Mouse (Mus musculus) neural tube, embryonic 11.5 days (tissue): ENCODE measurements around the gene Dennd1b. TPM values are rescaled to one million over a fixed set of nuclear protein-coding genes. Genes with fewer than 3 reads are reported as not detected.
A peak's percentile ranks its signal among the peaks of the same experiment; 100 is the strongest.

Source experiments
- ATAC-seq: fragments of 200-750 bp; cut with Nextera tagmentation; 2 replicates; pipeline ENCODE4 v1.8.0; 2017; ENCODE audit warnings: moderate number of reproducible peaks, mild to moderate bottlenecking, moderate TSS enrichment, moderate library complexity; ENCODE audit not compliant: insufficient read depth, low FRiP score, low TSS enrichment
- DNase-seq: peaks from one replicate; pipeline ENCODE4 v3.0.0-alpha.2; 2015; ENCODE audit warnings: low spot score
- H3K27ac ChIP-seq: fragments of 300-500 bp; sonication (generic); 2 replicates; pipeline ENCODE4 v1.5.1; 2014; ENCODE audit warnings: low read depth, mild to moderate bottlenecking, low read length
- H3K27me3 ChIP-seq: fragments of 300-500 bp; sonication (generic); 2 replicates; pipeline ENCODE4 v1.6.1; 2014; ENCODE audit warnings: mild to moderate bottlenecking, low read length, mixed read lengths; ENCODE audit not compliant: control insufficient read depth, insufficient read depth
- H3K36me3 ChIP-seq: fragments of 300-500 bp; sonication (generic); 2 replicates; pipeline ENCODE4 v1.6.1; 2014; ENCODE audit warnings: mild to moderate bottlenecking, low read length, moderate library complexity, mixed read lengths; ENCODE audit not compliant: control insufficient read depth, insufficient read depth
- H3K4me1 ChIP-seq: fragments of 300-500 bp; sonication (generic); 2 replicates; pipeline ENCODE4 v1.6.1; 2014; ENCODE audit warnings: low read length, mixed read lengths; ENCODE audit not compliant: control insufficient read depth, insufficient read depth
- H3K4me2 ChIP-seq: fragments of 300-500 bp; sonication (generic); 2 replicates; pipeline ENCODE4 v1.6.1; 2014; ENCODE audit warnings: low read depth, mild to moderate bottlenecking, moderate library complexity
- H3K4me3 ChIP-seq: fragments of 300-500 bp; sonication (generic); 2 replicates; pipeline ENCODE4 v1.5.1; 2014; ENCODE audit warnings: low read depth, low read length
- H3K9ac ChIP-seq: fragments of 300-500 bp; sonication (generic); 2 replicates; pipeline ENCODE4 v1.6.1; 2014; ENCODE audit warnings: mild to moderate bottlenecking, low read length
- H3K9me3 ChIP-seq: fragments of 300-500 bp; sonication (generic); 2 replicates; pipeline ENCODE4 v1.6.1; 2016; ENCODE audit warnings: low read length; ENCODE audit not compliant: control insufficient read depth
- WGBS: fragments of 180-500 bp; shearing (Covaris S2); extraction: QIAGEN DNeasy Blood & Tissue Kit; methylation state at CpG from one replicate; pipeline ENCODE4 v1.1.7; 2014; 5-methylcytosine and 5-hydroxymethylcytosine counted together
- polyA plus RNA-seq: library from polyadenylated mRNA; unstranded; fragments of >200 nt; fragmentation: Nextera tagmentation; extraction: Ambion mirVana; gene quantifications from 2 replicates; pipeline ENCODE4 v1.2.1, GENCODE M21; 2014

Dennd1b gene
- polyA plus RNA-seq, 1 experiment from 2014 or later = 10.6 TPM

DNA sequence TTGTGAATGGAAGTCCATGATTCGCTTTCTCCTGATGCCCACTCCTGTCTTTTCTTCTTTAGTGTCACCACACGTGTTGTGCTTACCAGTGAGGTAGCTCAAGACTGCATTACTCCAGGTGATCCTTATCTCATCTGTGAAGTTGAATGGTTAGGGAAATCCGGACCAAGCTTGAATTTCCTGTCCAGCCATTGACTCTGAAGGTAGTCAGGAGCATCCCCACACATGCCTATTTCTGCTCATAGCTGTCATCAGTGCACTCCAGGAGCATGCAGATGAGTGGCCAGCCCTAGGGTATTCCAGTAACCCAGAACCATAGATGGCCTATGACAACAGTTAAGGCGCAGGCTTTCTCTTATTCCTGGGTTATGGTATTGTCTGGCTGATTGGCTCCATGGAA, 20.9 kb downstream of the Dennd1b start:
- H3K4me2 ChIP-seq = no peak overlapping the region
- DNase-seq (no peak), ATAC-seq (no peak)
- no peaks in the 10 kb centered on the region for H3K27me3 ChIP-seq
- no peak overlapping the region for H3K27ac ChIP-seq
- no peaks in the 10 kb centered on the region for H3K4me1 ChIP-seq
- H3K36me3 ChIP-seq = no peaks in the 10 kb centered on the region
- WGBS = 91% methylated on average over 4 of the region's 4 CpGs
- H3K9ac ChIP-seq = no peak overlapping the region
- H3K4me3 ChIP-seq = no peak overlapping the region
- no peaks in the 10 kb centered on the region for H3K9me3 ChIP-seq

DNA sequence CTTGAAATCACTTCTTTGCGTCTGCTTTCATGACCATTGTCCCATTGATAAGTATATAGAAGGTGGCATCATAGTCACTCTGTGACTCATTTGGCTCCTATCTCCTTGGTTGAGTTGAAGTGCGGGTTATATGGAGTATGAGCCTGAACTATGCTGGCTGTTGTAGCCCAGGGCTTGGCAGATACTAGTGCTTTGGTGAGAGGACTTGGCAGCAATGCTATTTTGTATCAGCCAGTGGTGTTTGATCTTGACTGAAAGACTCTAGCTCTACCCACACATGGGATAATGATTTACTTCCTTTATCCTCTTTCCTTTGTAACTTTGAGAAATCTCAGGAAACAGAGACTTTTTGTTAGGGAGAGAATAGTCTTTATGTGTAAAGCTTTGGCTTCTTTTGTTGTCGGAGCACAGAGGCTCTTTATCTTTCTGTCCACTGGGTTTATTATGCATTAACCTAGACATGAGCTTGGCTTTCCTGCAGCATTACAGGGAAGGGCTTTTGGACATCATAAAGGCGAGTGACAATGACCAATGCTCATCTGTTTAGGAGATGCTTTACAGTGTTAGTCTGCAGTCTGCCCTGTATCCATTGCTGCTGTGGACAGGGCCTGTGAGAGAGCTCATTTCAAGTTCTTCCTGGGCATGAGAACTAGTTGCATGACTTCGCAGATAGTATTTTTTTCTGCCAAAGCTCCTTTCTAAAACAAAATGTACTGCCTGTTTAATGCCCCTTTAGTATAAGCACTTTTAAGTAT, 29.3 kb downstream of the Dennd1b start:
- ATAC-seq = peak; percentile 74
- Histone ChIP-seq H3K4me2 (no peak overlapping the region), H3K4me1 (no peaks in the 10 kb centered on the region), H3K9me3 (no peaks in the 10 kb centered on the region), H3K27ac (no peak overlapping the region), H3K36me3 (no peaks in the 10 kb centered on the region), H3K27me3 (no peaks in the 10 kb centered on the region), H3K4me3 (no peak overlapping the region), H3K9ac (no peak overlapping the region)
- peak; percentile 15 for DNase-seq
- 64% methylated on average over 5 of the region's 5 CpGs for WGBS

GRCm38 (mm10) chr1:138995621-138996380, 32.6 kb downstream of the Dennd1b start:
- Histone ChIP-seq H3K4me2 (no peak overlapping the region), H3K27me3 (no peaks in the 10 kb centered on the region), H3K27ac (no peak overlapping the region), H3K4me3 (no peak overlapping the region), H3K36me3 (no peaks in the 10 kb centered on the region), H3K9me3 (no peaks in the 10 kb centered on the region), H3K4me1 (no peaks in the 10 kb centered on the region), H3K9ac (no peak overlapping the region)
- 89% methylated on average over 6 of the region's 6 CpGs for WGBS
- ATAC-seq (no peak), DNase-seq (no peak)

- no peak overlapping the region for H3K9ac ChIP-seq
- no peaks in the 10 kb centered on the region for H3K27me3 ChIP-seq
- H3K36me3 ChIP-seq = no peaks in the 10 kb centered on the region
- no peak overlapping the region for H3K27ac ChIP-seq
- no peak overlapping the region for H3K4me3 ChIP-seq
- H3K4me1 ChIP-seq = no peaks in the 10 kb centered on the region
- no peak overlapping the region for H3K4me2 ChIP-seq
- no peak for ATAC-seq
- no peak for DNase-seq
- 95% methylated on average over 2 of the region's 2 CpGs for WGBS
- no peaks in the 10 kb centered on the region for H3K9me3 ChIP-seq
Observed at GRCm38 (mm10) chr1:138996663-138997062, 33.4 kb downstream of the Dennd1b start.

DNA sequence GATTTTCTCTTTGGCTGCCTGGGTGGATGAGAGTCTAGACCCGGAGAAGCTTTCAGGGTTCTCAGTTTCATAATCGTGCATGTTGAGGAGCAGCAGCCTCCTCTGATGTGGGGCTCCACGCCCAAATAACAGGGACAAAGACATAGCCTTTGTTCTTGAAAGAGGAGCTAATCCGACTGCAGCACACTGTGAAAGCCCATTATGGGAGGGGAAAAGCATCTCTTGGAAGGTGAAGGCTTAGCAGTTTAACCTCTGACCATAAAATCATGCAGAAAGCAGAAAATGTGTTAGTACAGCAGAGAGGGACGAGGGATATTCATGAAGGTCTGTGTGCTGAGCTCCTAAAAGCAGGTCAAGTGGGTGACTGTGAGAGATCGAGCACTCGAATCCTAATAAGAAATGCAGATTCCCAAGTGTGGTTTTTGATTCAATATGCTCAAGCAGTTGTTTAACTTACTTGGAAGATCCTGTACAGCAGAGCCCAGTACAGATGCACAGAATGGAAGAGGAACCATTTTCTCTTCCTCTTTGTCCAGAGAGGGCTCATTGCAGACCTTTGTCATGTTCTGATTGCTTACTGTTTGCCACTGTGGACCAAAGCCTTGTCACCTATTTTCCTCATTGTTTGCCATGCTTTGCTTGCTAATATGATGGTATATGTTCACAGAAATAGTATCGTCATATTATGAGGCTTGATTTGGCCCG, 37.6 kb downstream of the Dennd1b start:
- WGBS = 35% methylated on average over 9 of the region's 9 CpGs
- Histone ChIP-seq H3K36me3 (no peaks in the 10 kb centered on the region), H3K9ac (no peak overlapping the region), H3K27me3 (no peaks in the 10 kb centered on the region), H3K9me3 (no peaks in the 10 kb centered on the region), H3K4me1 (no peaks in the 10 kb centered on the region), H3K27ac (0 out of 2 replicates have a peak overlapping the region, but pooled peaks have one; percentile 11), H3K4me3 (no peak overlapping the region), H3K4me2 (no peak overlapping the region)
- ATAC-seq (peak; percentile 74), DNase-seq (peak; percentile 29)

- WGBS = 87% methylated on average over 2 of the region's 2 CpGs
- no peak for ATAC-seq
Observed at GRCm38 (mm10) chr1:139003503-139003902, 40.3 kb downstream of the Dennd1b start.

DNA sequence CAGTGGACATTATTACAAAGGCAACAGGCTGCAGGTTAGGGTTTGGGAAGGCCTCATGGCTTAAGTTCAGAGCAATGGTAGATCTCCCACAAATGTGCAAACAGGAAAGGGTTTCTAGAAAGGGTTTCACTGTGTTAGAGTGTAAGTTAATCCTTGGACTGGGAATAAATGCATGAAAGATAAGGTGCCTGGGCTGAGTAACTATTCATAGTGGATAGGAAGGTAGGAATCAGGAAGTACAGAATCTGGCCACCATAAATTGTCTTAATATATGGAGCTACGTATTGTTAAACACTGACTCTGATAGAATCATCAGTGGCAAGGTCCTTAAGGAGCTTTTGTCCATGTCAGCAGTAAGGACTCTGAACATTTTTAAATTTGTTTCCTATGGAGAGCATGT, 42.8 kb downstream of the Dennd1b start:
- ATAC-seq (no peak), DNase-seq (no peak)
- Histone ChIP-seq H3K27ac (no peak overlapping the region), H3K9me3 (no peaks in the 10 kb centered on the region), H3K4me2 (no peak overlapping the region), H3K4me1 (no peaks in the 10 kb centered on the region), H3K27me3 (no peaks in the 10 kb centered on the region), H3K9ac (no peak overlapping the region), H3K4me3 (no peak overlapping the region), H3K36me3 (no peaks in the 10 kb centered on the region)
- WGBS = 74% methylated on average over 1 of the region's 1 CpGs

More at GRCm38 (mm10) chr1:139003503-139003902, 40.3 kb downstream of the Dennd1b start:
- Histone ChIP-seq H3K36me3 (no peaks in the 10 kb centered on the region), H3K27ac (no peak overlapping the region), H3K4me1 (no peaks in the 10 kb centered on the region), H3K4me2 (no peak overlapping the region), H3K9ac (no peak overlapping the region), H3K9me3 (no peaks in the 10 kb centered on the region), H3K27me3 (no peaks in the 10 kb centered on the region), H3K4me3 (no peak overlapping the region)
- DNase-seq = no peak

DNA sequence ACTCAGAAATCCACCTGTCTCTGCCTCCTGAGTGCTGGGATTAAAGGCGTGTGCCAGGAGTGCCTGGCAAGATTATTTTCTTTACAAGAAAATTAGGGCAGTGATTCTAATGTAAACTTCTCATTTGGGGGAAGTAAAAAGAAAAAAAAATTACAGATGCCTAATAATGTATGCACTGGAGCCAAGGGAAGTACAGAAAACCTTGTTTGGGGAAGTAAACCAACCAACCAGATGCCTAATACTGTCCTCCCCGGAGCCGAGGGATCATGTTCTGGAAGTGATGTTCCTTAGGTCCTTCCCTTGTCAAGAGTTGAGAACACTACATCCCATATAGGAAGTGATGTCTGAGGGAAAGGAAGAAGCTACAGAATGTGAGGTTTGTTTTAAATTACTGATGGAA, 44.2 kb downstream of the Dennd1b start:
- no peak overlapping the region for H3K27ac ChIP-seq
- no peaks in the 10 kb centered on the region for H3K9me3 ChIP-seq
- no peak for DNase-seq
- H3K4me2 ChIP-seq = no peak overlapping the region
- 94% methylated on average over 3 of the region's 3 CpGs for WGBS
- no peaks in the 10 kb centered on the region for H3K27me3 ChIP-seq
- H3K36me3 ChIP-seq = no peaks in the 10 kb centered on the region
- no peak for ATAC-seq
- no peaks in the 10 kb centered on the region for H3K4me1 ChIP-seq
- no peak overlapping the region for H3K9ac ChIP-seq
- H3K4me3 ChIP-seq = no peak overlapping the region
